Mouse (Mus musculus): ENCODE data around the gene Gm5460. TPM values are rescaled to one million over a fixed set of nuclear protein-coding genes. Genes with fewer than 3 reads are reported as not detected.

Gm5460 gene
- 3.2 TPM for polyA plus RNA-seq (2014; fragmentation: Illumina TruSeq; extraction: RNeasy Lipid Tissue Mini Kit (QIAGEN cat#74804); ENCODE audit: low read depth, low replicate concordance)

GRCm38 (mm10) chr14:34016381-34016780 is at the start of gene Gm5460:
Gene Gm5460, plus strand, starts transcription at chr14:34016758.

GRCm38 (mm10) chr14:33978604-33979059 is 37.9 kb upstream of the Gm5460 start, which contains the start of gene Zfp488:
Gene Zfp488, minus strand, starts transcription at chr14:33978764.

GRCm38 (mm10) chr14:34015063-34015462 is 1.5 kb upstream of the Gm5460 start, which contains the start of gene Gm30083:
Gene Gm30083, minus strand, starts transcription at chr14:34015182.

GRCm38 (mm10) chr14:34052516-34052915 is 36.0 kb downstream of the Gm5460 start, which contains the start of gene Antxrl:
Gene Antxrl, plus strand, starts transcription at chr14:34052707.

DNA sequence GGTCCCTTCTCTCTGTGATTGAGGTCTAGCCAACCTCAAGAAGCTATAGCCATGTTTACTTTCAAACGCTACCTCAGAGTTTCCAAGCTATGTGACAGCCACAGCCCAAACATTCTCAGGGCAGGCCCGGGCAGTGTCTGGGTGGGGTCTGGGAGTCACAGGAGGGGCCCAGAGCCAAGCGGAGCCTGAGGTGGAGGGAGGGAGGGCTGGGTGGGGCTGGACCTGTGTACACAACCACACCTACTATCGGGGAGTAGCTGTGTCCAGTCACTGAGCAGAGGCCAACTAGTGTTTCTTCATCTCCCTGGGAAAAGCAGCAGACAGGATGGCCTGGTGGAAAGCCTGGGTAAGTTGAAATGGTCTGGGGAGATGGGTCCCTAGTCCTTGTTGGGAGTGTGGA is 69.2 kb downstream of the Gm5460 start, which contains the start of gene Anxa8:
Gene Anxa8 (plus strand): TSS at position 251 of the 400 bp plus-strand sequence.

Other genes starting within 250 kb of the Gm5460 start
- 16.8 TPM for gene Gdf10, start 93.2 kb upstream of the Gm5460 start, polyA plus RNA-seq (2014; fragmentation: Illumina TruSeq; extraction: RNeasy Lipid Tissue Mini Kit (QIAGEN cat#74804); ENCODE audit: low read depth, low replicate concordance)
- 0.25 TPM for gene Gdf2, start 75.7 kb upstream of the Gm5460 start, polyA plus RNA-seq (2014; fragmentation: Illumina TruSeq; extraction: RNeasy Lipid Tissue Mini Kit (QIAGEN cat#74804); ENCODE audit: low read depth, low replicate concordance)
- gene Rbp3, start 62.8 kb upstream of the Gm5460 start, polyA plus RNA-seq (2014; fragmentation: Illumina TruSeq; extraction: RNeasy Lipid Tissue Mini Kit (QIAGEN cat#74804); ENCODE audit: low read depth, low replicate concordance): not detected
- not detected for gene Zfp488, start 38.0 kb upstream of the Gm5460 start, polyA plus RNA-seq (2014; fragmentation: Illumina TruSeq; extraction: RNeasy Lipid Tissue Mini Kit (QIAGEN cat#74804); ENCODE audit: low read depth, low replicate concordance)
- 0.15 TPM for gene Gm30083, start 1.6 kb upstream of the Gm5460 start, polyA plus RNA-seq (2014; fragmentation: Illumina TruSeq; extraction: RNeasy Lipid Tissue Mini Kit (QIAGEN cat#74804); ENCODE audit: low read depth, low replicate concordance)
- 3.3 TPM for gene Antxrl, start 35.9 kb downstream of the Gm5460 start, polyA plus RNA-seq (2014; fragmentation: Illumina TruSeq; extraction: RNeasy Lipid Tissue Mini Kit (QIAGEN cat#74804); ENCODE audit: low read depth, low replicate concordance)
- gene Anxa8, start 69.2 kb downstream of the Gm5460 start, polyA plus RNA-seq (2014; fragmentation: Illumina TruSeq; extraction: RNeasy Lipid Tissue Mini Kit (QIAGEN cat#74804); ENCODE audit: low read depth, low replicate concordance): 7.4 TPM
- 0.32 TPM for gene A630023A22Rik, start 86.0 kb downstream of the Gm5460 start, polyA plus RNA-seq (2014; fragmentation: Illumina TruSeq; extraction: RNeasy Lipid Tissue Mini Kit (QIAGEN cat#74804); ENCODE audit: low read depth, low replicate concordance)
- not detected for gene Npy4r, start 135.7 kb downstream of the Gm5460 start, polyA plus RNA-seq (2014; fragmentation: Illumina TruSeq; extraction: RNeasy Lipid Tissue Mini Kit (QIAGEN cat#74804); ENCODE audit: low read depth, low replicate concordance)
- 0.65 TPM for gene Gprin2, start 184.9 kb downstream of the Gm5460 start, polyA plus RNA-seq (2014; fragmentation: Illumina TruSeq; extraction: RNeasy Lipid Tissue Mini Kit (QIAGEN cat#74804); ENCODE audit: low read depth, low replicate concordance)
- gene Syt15, start 202.8 kb downstream of the Gm5460 start, polyA plus RNA-seq (2014; fragmentation: Illumina TruSeq; extraction: RNeasy Lipid Tissue Mini Kit (QIAGEN cat#74804); ENCODE audit: low read depth, low replicate concordance): 2.7 TPM

Measured in adipose tissue, adult 10 weeks (tissue).